Mouse (Mus musculus): ENCODE data around the gene Twistnb. TPM values are rescaled to one million over a fixed set of nuclear protein-coding genes. Genes with fewer than 3 reads are reported as not detected.

The Twistnb gene
- polyA plus RNA-seq (2015; fragmentation: Nextera tagmentation; extraction: Ambion mirVana) = 67.2 and 82.5 TPM in 2 replicates

GRCm38 (mm10) chr12:33429387-33430160 is at the start of gene Twistnb:
Gene Twistnb (plus strand): TSS chr12:33429635.

GRCm38 (mm10) chr12:33394804-33395623 is 34.4 kb upstream of the Twistnb start, which contains the start of gene Efcab10:
Gene Efcab10 (plus strand): TSS chr12:33394854.

Other genes with a start within 250 kb of the Twistnb start
- gene Efcab10, start 34.8 kb upstream of the Twistnb start, polyA plus RNA-seq (2015; fragmentation: Nextera tagmentation; extraction: Ambion mirVana) = 1.3 and 2.5 TPM in 2 replicates

Measured in adrenal gland, postnatal 0 days (tissue).